Comparison of ENCODE assay signal across 19 mouse cellular contexts in the genomic region with DNA sequence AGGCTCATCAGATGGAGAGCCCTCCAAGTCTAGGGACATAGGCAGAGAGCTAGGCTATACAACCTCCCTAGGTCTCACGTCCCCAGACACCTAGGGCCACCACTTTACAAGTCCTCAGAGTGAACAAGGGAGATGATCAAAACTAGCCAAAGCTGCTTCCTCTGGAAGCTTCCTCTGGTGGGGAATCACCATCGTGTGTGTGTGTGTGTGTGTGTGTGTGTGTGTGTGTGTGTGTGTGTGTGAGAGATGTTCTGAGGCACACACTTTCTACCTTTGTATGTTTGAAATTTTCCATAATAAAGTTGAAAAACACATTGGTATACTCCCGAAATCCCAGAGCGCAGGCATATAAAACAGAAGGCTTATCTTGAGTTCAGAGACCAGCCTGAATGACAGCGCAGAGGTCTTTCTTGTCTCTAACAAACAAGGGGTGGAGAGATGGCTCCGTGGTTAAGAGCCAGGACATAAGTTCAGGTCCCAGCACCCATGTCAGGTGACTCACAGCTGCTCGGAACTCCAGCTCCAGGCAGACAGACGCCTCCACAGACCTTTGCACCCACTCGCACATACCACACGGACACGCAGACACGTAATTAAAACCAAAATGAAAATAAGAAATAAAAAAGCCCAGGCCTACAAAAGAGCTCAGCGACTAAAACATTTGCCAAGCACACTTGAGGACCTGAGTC. TPM values are rescaled to one million over a fixed set of nuclear protein-coding genes. Genes with fewer than 3 reads are reported as not detected.
DNase-seq lines count a peak whose midpoint lies in the region; ATAC-seq lines count a peak whose summit lies in the region.
"Had no signal": no experiment of that assay in that cellular context is flagged by ENCODE, and none has a peak within 500 bp of the region (broad histone marks: within the 10 kb centered on the region; RNA-seq: fewer than 3 reads in every experiment).

No protein-coding gene starts in this region.

- intact Hi-C loops in heart, postnatal 25 days (cut with DNase I) = loop anchor here (5.0 kb wide), 1 partner anchor 37 kb away; no protein-coding TSS in a partner anchor

- H3K4me3 ChIP-seq in heart, embryonic 13.5 days = no peak overlapping the region
- no peak overlapping the region for H3K4me3 ChIP-seq in limb, embryonic 13.5 days
- H3K4me3 ChIP-seq in limb, embryonic 10.5 days = no peak overlapping the region
- no peak overlapping the region for H3K4me3 ChIP-seq in intestine, embryonic 15.5 days (replicated peaks)
- H3K4me3 ChIP-seq: neural tube, embryonic 15.5 days; stomach, embryonic 15.5 days had no signal

- no peak overlapping the region for H3K4me2 ChIP-seq in heart, embryonic 13.5 days
- H3K4me2 ChIP-seq in limb, embryonic 13.5 days (replicated peaks) = no peak overlapping the region
- no peak overlapping the region for H3K4me2 ChIP-seq in intestine, embryonic 15.5 days (replicated peaks)
- H3K4me2 ChIP-seq: neural tube, embryonic 15.5 days; stomach, embryonic 15.5 days had no signal

- H3K9ac ChIP-seq in heart, embryonic 13.5 days = peak overlapping the region; percentile 1; the same call in 1 of the 2 replicates
- no peak overlapping the region for H3K9ac ChIP-seq in limb, embryonic 13.5 days
- no peak overlapping the region for H3K9ac ChIP-seq in intestine, embryonic 15.5 days
- H3K9ac ChIP-seq: liver, postnatal 0 days; neural tube, embryonic 15.5 days; stomach, embryonic 15.5 days had no signal

- H3K36me3 ChIP-seq in heart, embryonic 13.5 days = 0 out of 2 replicates have a peak, but pooled peaks cover 2% of the 10 kb centered on the region
- H3K36me3 ChIP-seq in limb, embryonic 13.5 days = no peaks in the 10 kb centered on the region
- no peaks in the 10 kb centered on the region for H3K36me3 ChIP-seq in limb, embryonic 10.5 days
- no peaks in the 10 kb centered on the region for H3K36me3 ChIP-seq in intestine, embryonic 15.5 days
- H3K36me3 ChIP-seq: neural tube, embryonic 15.5 days; stomach, embryonic 15.5 days had no signal

- H3K27me3 ChIP-seq in heart, embryonic 13.5 days (replicated peaks) = no peaks in the 10 kb centered on the region
- H3K27me3 ChIP-seq in limb, embryonic 13.5 days = no peaks in the 10 kb centered on the region
- no peaks in the 10 kb centered on the region for H3K27me3 ChIP-seq in limb, embryonic 10.5 days (ENCODE audit: low read depth, poor library complexity, severe bottlenecking)
- H3K27me3 ChIP-seq in intestine, embryonic 15.5 days (replicated peaks) = no peaks in the 10 kb centered on the region
- H3K27me3 ChIP-seq: neural tube, embryonic 15.5 days; stomach, embryonic 15.5 days had no signal

- no peak overlapping the region for H3K27ac ChIP-seq in heart, embryonic 13.5 days (replicated peaks)
- H3K27ac ChIP-seq in limb, embryonic 13.5 days = peak overlapping the region; percentile 1; the same call in 1 of the 2 replicates
- no peak overlapping the region for H3K27ac ChIP-seq in limb, embryonic 10.5 days
- peak overlapping the region; percentile 42 for H3K27ac ChIP-seq in intestine, embryonic 15.5 days
- H3K27ac ChIP-seq: hindbrain, postnatal 0 days had no signal

- ATAC-seq in heart, embryonic 13.5 days (ENCODE audit: extremely low read depth, insufficient number of reproducible peaks, low FRiP score, low TSS enrichment) = no peak
- ATAC-seq in limb, embryonic 13.5 days (ENCODE audit: low FRiP score, low read depth) = no peak
- ATAC-seq in intestine, embryonic 15.5 days = peak; percentile 72
- ATAC-seq: hindbrain, postnatal 0 days; liver, postnatal 0 days had no signal

- H3K4me1 ChIP-seq in heart, embryonic 13.5 days = peaks cover 88% of the 10 kb centered on the region
- H3K4me1 ChIP-seq in limb, embryonic 13.5 days = peaks cover 62% of the 10 kb centered on the region
- H3K4me1 ChIP-seq in limb, embryonic 10.5 days = peaks cover 18% of the 10 kb centered on the region
- peaks cover 48% of the 10 kb centered on the region for H3K4me1 ChIP-seq in intestine, embryonic 15.5 days (replicated peaks)

- WGBS in heart, embryonic 13.5 days = 65% methylated on average over 13 of the region's 13 CpGs
- WGBS in limb, embryonic 13.5 days = 80% methylated on average over 13 of the region's 13 CpGs
- 86% methylated on average over 13 of the region's 13 CpGs for WGBS in limb, embryonic 10.5 days
- 66% methylated on average over 13 of the region's 13 CpGs for WGBS in intestine, embryonic 15.5 days

- no peak for DNase-seq in heart, postnatal 25 days (ENCODE audit: low spot score)
- DNase-seq in limb, embryonic 10.5 days (ENCODE audit: low spot score) = no peak
- DNase-seq in cerebellum, adult 9-10 months = no peak
- no peak for DNase-seq in right cerebral cortex, postnatal 10 days (ENCODE audit: low spot score in 2 of 2)
- DNase-seq: adrenal gland, postnatal 25 days; cerebellum, adult 11-12 months; cerebellum, postnatal 25 days; liver; liver, postnatal 0 days; lung, postnatal 10 days; midbrain, embryonic 14.5 days; right cerebral cortex, postnatal 25 days; thymus, adult 2 months had no signal

- no peaks in the 10 kb centered on the region for H3K9me3 ChIP-seq in heart, embryonic 13.5 days
- no peaks in the 10 kb centered on the region for H3K9me3 ChIP-seq in limb, embryonic 13.5 days
- H3K9me3 ChIP-seq in limb, embryonic 10.5 days (replicated peaks) = no peaks in the 10 kb centered on the region
- H3K9me3 ChIP-seq in intestine, embryonic 15.5 days = no peaks in the 10 kb centered on the region
- H3K9me3 ChIP-seq: neural tube, embryonic 15.5 days; stomach, embryonic 15.5 days had no signal

RNA-seq across cellular contexts. Expression of a gene that starts 11.6 kb away (rescaled TPM):
- polyA plus RNA-seq in heart, embryonic 13.5 days (2015; fragmentation: Nextera tagmentation; extraction: Ambion mirVana) = 2.2 and 2.4 TPM in 2 replicates
- total RNA-seq in heart, postnatal 25 days (2021) = 1 to 10 TPM; 7.3 TPM
- polyA plus RNA-seq in limb, embryonic 13.5 days (2015; fragmentation: Nextera tagmentation; extraction: Ambion mirVana) = 3.7 and 4.2 TPM in 2 replicates
- polyA plus RNA-seq in limb, embryonic 10.5 days (2016; fragmentation: Nextera tagmentation; extraction: Ambion mirVana) = 1.0 and 1.3 TPM in 2 replicates
- 3.5 and 4.4 TPM in 2 replicates for polyA plus RNA-seq in intestine, embryonic 15.5 days (2015; fragmentation: Nextera tagmentation; extraction: Ambion mirVana)

Comparison
In these comparisons a context has a peak if more than half of its experiments do, and no peak if none do; other contexts are left out.
1. H3K27ac ChIP-seq: peak in limb, embryonic 13.5 days (single experiment) and intestine, embryonic 15.5 days (single experiment); none in heart, embryonic 13.5 days (single experiment) and limb, embryonic 10.5 days (single experiment).